Mouse (Mus musculus): ENCODE results near the gene C1qtnf5. TPM values are rescaled to one million over a fixed set of nuclear protein-coding genes. Genes with fewer than 3 reads are reported as not detected.
"Not testable (repeated sequence)": the region's sequence is repeated elsewhere in the genome, so short reads cannot be mapped to it uniquely, and the experiment has no call there.

The C1qtnf5 gene
- polyA plus RNA-seq, 1 experiment from 2014 or later: 2.9 TPM

DNA sequence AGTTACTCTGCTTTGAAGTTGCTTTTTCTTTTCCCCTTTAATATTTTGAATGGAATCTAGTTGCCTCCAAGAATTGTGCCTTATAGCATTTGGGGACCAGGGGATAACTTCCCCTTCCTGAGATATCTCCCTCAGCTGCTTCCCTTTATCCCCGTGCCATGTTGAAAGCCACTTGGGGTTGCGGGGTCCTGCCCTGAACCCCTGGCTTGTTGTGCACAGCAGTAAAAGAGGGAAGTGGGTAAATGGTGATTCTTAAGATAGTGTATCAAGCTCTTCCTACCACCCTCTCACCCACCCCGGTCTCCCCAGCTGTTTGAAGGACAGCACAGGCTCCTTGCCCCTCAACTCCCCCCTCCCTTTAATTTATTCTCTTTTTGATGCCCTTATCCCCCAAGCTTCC, 12.3 kb upstream of the C1qtnf5 start:
- no peak overlapping the region for H3K27ac ChIP-seq
- 81% methylated on average over 3 of the region's 3 CpGs for WGBS
- no peak overlapping the region for H3K4me2 ChIP-seq
- no peaks in the 10 kb centered on the region for H3K27me3 ChIP-seq (replicated peaks)
- no peak overlapping the region for H3K4me3 ChIP-seq
- ATAC-seq (replicated peaks): no peak
- no peak overlapping the region for H3K9ac ChIP-seq
- H3K9me3 ChIP-seq: no peaks in the 10 kb centered on the region
- no peaks in the 10 kb centered on the region for H3K36me3 ChIP-seq (replicated peaks)
- H3K4me1 ChIP-seq: peaks cover 10% of the 10 kb centered on the region; the same call in 1 of the 2 replicates

DNA sequence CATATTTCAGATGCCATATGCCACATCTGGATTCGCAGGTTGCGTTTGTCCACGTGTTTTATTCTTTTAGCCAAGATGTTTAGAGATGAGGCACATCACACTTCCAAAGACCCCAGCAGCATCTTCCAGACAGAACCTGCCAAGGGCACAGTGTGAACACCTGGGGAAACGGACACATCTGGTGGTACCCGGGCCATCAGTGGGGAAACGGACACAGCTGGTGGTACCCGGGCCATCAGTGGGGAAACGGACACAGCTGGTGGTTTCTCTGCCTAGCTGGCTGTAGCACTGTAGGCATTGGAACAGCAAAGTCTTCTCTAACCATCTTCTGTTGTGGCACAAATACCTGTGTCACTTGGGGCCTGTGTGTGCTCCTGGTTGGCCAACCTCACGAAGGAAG, 11.3 kb upstream of the C1qtnf5 start:
- peaks cover 10% of the 10 kb centered on the region; the same call in 1 of the 2 replicates for H3K4me1 ChIP-seq
- H3K36me3 ChIP-seq (replicated peaks): no peaks in the 10 kb centered on the region
- no peak overlapping the region for H3K27ac ChIP-seq
- H3K4me2 ChIP-seq: no peak overlapping the region
- H3K4me3 ChIP-seq: no peak overlapping the region
- ATAC-seq (replicated peaks): no peak
- WGBS: 94% methylated on average over 9 of the region's 9 CpGs
- H3K9ac ChIP-seq: no peak overlapping the region
- H3K27me3 ChIP-seq (replicated peaks): no peaks in the 10 kb centered on the region
- H3K9me3 ChIP-seq: no peaks in the 10 kb centered on the region

DNA sequence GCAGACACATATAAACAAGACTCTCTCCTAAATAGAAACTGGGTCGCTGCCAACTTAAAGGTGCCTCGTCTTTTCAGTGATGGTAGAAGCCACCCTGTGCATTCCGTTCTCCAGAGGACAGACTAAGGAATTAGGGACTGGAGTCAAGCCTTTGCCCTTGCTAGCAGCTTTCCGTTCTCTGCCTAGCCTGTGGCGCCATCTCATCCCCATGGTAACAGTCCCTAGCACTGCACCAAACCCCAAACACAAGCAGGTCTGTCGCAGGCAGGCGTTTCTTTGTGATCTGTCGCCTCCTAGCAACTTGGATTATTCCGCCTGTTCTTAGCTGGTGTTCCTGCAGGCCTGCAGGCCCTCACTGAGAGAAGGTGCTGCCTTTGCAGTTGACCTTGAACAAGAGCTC, 10.5 kb upstream of the C1qtnf5 start:
- peak; percentile 70; the same call in 1 of the 2 replicates for ATAC-seq (replicated peaks)
- no peak overlapping the region for H3K4me3 ChIP-seq
- H3K9ac ChIP-seq: no peak overlapping the region
- no peaks in the 10 kb centered on the region for H3K27me3 ChIP-seq (replicated peaks)
- H3K27ac ChIP-seq: peak overlapping the region; percentile 26
- H3K4me1 ChIP-seq: peaks cover 10% of the 10 kb centered on the region; the same call in 1 of the 2 replicates
- no peak overlapping the region for H3K4me2 ChIP-seq
- 10% methylated on average over 9 of the region's 9 CpGs for WGBS
- H3K9me3 ChIP-seq: no peaks in the 10 kb centered on the region
- no peaks in the 10 kb centered on the region for H3K36me3 ChIP-seq (replicated peaks)

GRCm38 (mm10) chr9:44101490-44101889, 5.6 kb upstream of the C1qtnf5 start, which contains the start of gene Mfrp:
TSS of gene Mfrp (plus strand) at chr9:44101729.
- WGBS: 40% methylated on average over 9 of the region's 9 CpGs
- Histone ChIP-seq H3K9me3 (no peaks in the 10 kb centered on the region), H3K9ac (no peak within 1 kb of the TSS), H3K4me3 (no peak within 1 kb of the TSS), H3K27ac (no peak within 1 kb of the TSS), H3K27me3 (replicated peaks) (no peaks in the 10 kb centered on the region), H3K36me3 (replicated peaks) (no peaks in the 10 kb centered on the region), H3K4me1 (peaks cover 3% of the 10 kb centered on the region; the same call in 1 of the 2 replicates), H3K4me2 (no peak within 1 kb of the TSS)
- ATAC-seq (replicated peaks): no peak

GRCm38 (mm10) chr9:44104881-44105280, 2.2 kb upstream of the C1qtnf5 start:
- Histone ChIP-seq H3K36me3 (replicated peaks) (no peaks in the 10 kb centered on the region), H3K4me1 (peaks cover 33% of the 10 kb centered on the region), H3K4me3 (no peak overlapping the region), H3K4me2 (no peak overlapping the region), H3K9me3 (no peaks in the 10 kb centered on the region), H3K9ac (no peak overlapping the region), H3K27ac (no peak overlapping the region), H3K27me3 (replicated peaks) (no peaks in the 10 kb centered on the region)
- 93% methylated on average over 7 of the region's 7 CpGs for WGBS
- ATAC-seq (replicated peaks): no peak

DNA sequence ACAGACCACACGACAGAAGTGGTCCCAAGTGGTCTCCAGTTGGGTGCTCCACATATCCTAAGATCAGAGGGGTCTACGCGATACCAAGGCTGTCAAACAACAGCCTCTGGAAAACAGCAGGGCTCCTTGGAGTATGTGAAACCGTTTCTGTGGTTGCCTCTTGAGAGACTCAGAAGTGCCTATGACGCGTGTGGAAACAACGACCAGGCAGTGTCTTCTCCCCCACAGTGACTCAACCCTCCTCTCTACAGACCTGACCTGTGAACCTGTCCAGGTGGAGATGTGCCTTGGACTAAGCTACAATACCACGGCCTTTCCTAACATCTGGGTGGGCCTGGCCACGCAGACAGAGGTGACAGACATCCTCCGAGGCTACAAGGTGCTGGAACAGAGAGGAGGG, 1.3 kb upstream of the C1qtnf5 start:
- Histone ChIP-seq H3K36me3 (replicated peaks) (no peaks in the 10 kb centered on the region), H3K27ac (no peak overlapping the region), H3K27me3 (replicated peaks) (no peaks in the 10 kb centered on the region), H3K4me2 (no peak overlapping the region), H3K9me3 (no peaks in the 10 kb centered on the region), H3K4me1 (peaks cover 42% of the 10 kb centered on the region), H3K9ac (no peak overlapping the region), H3K4me3 (no peak overlapping the region)
- no peak for ATAC-seq (replicated peaks)
- WGBS: 89% methylated on average over 10 of the region's 10 CpGs

- no peaks in the 10 kb centered on the region for H3K9me3 ChIP-seq
- H3K4me3 ChIP-seq: no peak overlapping the region
- H3K4me2 ChIP-seq: no peak overlapping the region
- WGBS: 90% methylated on average over 7 of the region's 7 CpGs
- peaks cover 42% of the 10 kb centered on the region for H3K4me1 ChIP-seq
- H3K27ac ChIP-seq: no peak overlapping the region
- H3K27me3 ChIP-seq (replicated peaks): no peaks in the 10 kb centered on the region
- no peaks in the 10 kb centered on the region for H3K36me3 ChIP-seq (replicated peaks)
- H3K9ac ChIP-seq: no peak overlapping the region
- ATAC-seq (replicated peaks): no peak
Observed at GRCm38 (mm10) chr9:44106182-44106581, 863 bp upstream of the C1qtnf5 start.

DNA sequence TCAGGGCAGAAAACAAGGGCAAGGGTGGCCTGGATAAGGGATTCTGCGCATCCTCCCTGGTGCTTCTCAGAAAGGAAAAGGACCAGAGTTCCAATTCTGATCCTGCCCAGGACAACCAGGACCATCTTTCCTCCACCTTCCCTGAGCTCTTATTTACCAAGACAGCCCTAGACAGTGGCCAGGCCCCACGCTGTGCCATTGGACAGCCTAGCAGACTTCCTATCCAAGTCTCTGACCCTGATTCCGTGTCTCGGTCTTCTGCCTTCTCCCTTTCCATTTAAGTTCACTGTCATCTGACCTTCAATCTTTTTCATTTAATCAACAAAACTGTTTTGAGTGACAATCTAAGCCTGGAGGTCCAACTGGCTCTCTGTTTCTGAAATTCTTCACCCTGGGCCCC, 449 bp upstream of the C1qtnf5 start:
- Histone ChIP-seq H3K36me3 (replicated peaks) (no peaks in the 10 kb centered on the region), H3K27ac (0 out of 2 replicates have a peak overlapping the region, but pooled peaks have one; percentile 51), H3K9me3 (no peaks in the 10 kb centered on the region), H3K4me2 (no peak overlapping the region), H3K4me1 (peaks cover 42% of the 10 kb centered on the region), H3K4me3 (no peak overlapping the region), H3K27me3 (replicated peaks) (no peaks in the 10 kb centered on the region), H3K9ac (no peak overlapping the region)
- WGBS: 53% methylated on average over 4 of the region's 4 CpGs
- ATAC-seq (replicated peaks): no peak

GRCm38 (mm10) chr9:44107557-44108179, 623 bp downstream of the C1qtnf5 start:
- H3K4me1 ChIP-seq: peaks cover 47% of the 10 kb centered on the region
- H3K4me3 ChIP-seq: peak overlapping the region; percentile 6; the same call in 1 of the 2 replicates
- ATAC-seq (replicated peaks): no peak; the same call in 1 of the 2 replicates
- no peak overlapping the region for H3K9ac ChIP-seq
- WGBS: 30% methylated on average over 25 of the region's 25 CpGs
- H3K9me3 ChIP-seq: no peaks in the 10 kb centered on the region
- H3K36me3 ChIP-seq (replicated peaks): no peaks in the 10 kb centered on the region
- H3K4me2 ChIP-seq: peak overlapping the region; percentile 34
- H3K27me3 ChIP-seq (replicated peaks): no peaks in the 10 kb centered on the region
- H3K27ac ChIP-seq: peak overlapping the region; percentile 51

DNA sequence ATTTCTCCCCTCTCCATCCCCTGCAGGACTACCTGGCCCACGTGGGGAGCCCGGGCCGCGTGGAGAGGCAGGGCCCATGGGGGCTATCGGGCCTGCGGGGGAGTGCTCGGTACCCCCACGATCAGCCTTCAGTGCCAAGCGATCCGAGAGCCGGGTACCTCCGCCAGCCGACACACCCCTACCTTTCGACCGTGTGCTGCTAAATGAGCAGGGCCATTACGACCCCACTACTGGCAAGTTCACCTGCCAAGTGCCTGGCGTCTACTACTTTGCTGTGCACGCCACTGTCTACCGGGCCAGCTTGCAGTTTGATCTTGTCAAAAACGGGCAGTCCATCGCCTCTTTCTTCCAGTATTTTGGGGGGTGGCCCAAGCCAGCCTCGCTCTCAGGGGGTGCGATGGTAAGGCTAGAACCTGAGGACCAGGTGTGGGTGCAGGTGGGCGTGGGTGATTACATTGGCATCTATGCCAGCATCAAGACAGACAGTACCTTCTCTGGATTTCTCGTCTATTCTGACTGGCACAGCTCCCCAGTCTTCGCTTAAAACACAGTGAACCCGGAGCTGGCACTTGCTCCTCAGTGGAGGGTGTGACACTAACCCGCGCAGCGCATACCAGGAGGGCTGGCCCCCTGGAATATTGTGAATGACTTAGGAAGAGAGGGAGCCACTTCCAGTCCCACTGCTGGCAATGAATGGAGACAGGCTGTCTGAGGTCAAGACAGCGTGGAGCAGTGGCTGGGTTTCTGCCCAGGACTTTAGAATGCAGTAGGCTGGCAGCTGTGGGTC, 1.4 kb downstream of the C1qtnf5 start:
- H3K9me3 ChIP-seq: no peaks in the 10 kb centered on the region
- no peaks in the 10 kb centered on the region for H3K27me3 ChIP-seq (replicated peaks)
- H3K4me3 ChIP-seq: no peak overlapping the region
- peaks cover 48% of the 10 kb centered on the region for H3K4me1 ChIP-seq
- 0 out of 2 replicates have a peak overlapping the region, but pooled peaks have one; percentile 34 for H3K4me2 ChIP-seq
- no peak overlapping the region for H3K27ac ChIP-seq
- H3K36me3 ChIP-seq (replicated peaks): no peaks in the 10 kb centered on the region
- 78% methylated on average over 31 of the region's 31 CpGs for WGBS
- ATAC-seq (replicated peaks): no peak
- no peak overlapping the region for H3K9ac ChIP-seq

- no peak overlapping the region for H3K27ac ChIP-seq
- peaks cover 54% of the 10 kb centered on the region for H3K4me1 ChIP-seq
- H3K9ac ChIP-seq: no peak overlapping the region
- no peaks in the 10 kb centered on the region for H3K9me3 ChIP-seq
- no peak overlapping the region for H3K4me3 ChIP-seq
- H3K36me3 ChIP-seq (replicated peaks): no peaks in the 10 kb centered on the region
- no peaks in the 10 kb centered on the region for H3K27me3 ChIP-seq (replicated peaks)
- ATAC-seq (replicated peaks): no peak
- H3K4me2 ChIP-seq: peak overlapping the region; percentile 26
- 34% methylated on average over 9 of the region's 9 CpGs for WGBS
Observed at GRCm38 (mm10) chr9:44109360-44110095, 2.5 kb downstream of the C1qtnf5 start.

- H3K9ac ChIP-seq; ATAC-seq (replicated peaks); H3K9me3 ChIP-seq; H3K4me3 ChIP-seq; H3K36me3 ChIP-seq (replicated peaks); H3K27ac ChIP-seq; H3K27me3 ChIP-seq (replicated peaks): not testable (repeated sequence)
- 78% methylated on average over 10 of the region's 12 CpGs for WGBS
- H3K4me2 ChIP-seq: peak overlapping the region; percentile 58; the same call in 1 of the 2 replicates
- peaks cover 50% of the 10 kb centered on the region for H3K4me1 ChIP-seq
Observed at GRCm38 (mm10) chr9:44111909-44112308, 4.9 kb downstream of the C1qtnf5 start.
